Mouse (Mus musculus) heart, postnatal 25 days (tissue): ENCODE measurements around the gene Lrp10. TPM values are rescaled to one million over a fixed set of nuclear protein-coding genes. Genes with fewer than 3 reads are reported as not detected.

ENCODE experiments used
- DNase-seq: peaks from one replicate; pipeline ENCODE4 v3.0.0; 2022; ENCODE audit warnings: low spot score
- intact Hi-C: fragments of 180-260 bp; cut with DNase I; formaldehyde crosslinking; loops from one replicate; pipeline ENCODE4 v1.15.1; 2025
- total RNA-seq, 2 experiments: library from RNA; stranded (reverse); gene quantifications; 2 replicates each; pipeline ENCODE4 v1.2.3; 2021

The Lrp10 gene
- total RNA-seq, 2 experiments from 2014 or later, result 53.9 to 59.8 TPM

DNA sequence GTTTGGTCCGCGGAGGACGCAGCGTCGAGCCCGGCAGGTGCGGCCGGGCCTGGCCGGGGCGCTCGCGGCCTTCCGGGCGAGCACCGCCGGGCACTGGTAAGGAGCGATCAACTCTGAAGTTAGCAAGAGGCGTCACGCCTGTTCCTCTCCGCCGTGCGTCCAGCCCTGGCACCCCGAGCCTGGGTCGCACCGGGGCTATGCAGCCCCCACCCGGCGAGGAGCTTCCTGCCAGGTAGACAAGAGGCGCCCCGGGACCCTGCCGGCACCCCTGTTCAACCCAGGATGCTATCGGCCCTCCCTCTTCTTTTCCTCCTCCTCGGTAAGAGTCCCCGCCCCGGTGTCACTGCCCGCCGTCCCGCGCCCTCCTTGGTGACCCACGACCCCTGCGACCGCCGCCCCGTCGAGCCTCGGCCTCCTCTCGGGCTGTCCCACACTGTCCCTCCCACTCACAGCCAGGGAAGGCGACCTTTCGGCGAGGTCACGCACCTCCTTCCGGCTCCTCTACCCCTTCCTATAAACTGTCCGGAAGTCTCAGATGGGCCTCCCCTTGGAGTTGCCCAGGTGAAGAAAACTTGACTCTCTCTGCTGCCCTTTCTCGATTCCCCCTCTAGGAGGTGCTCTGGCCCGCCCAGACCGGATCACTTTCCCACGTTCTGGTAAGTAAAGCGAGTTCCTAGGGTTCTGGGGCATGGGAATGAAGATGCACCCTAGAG lies 512 bp downstream of the Lrp10 start:
- intact Hi-C loops, result loop anchor here (5.0 kb wide), 1 partner anchor 53 kb away; the partner anchor contains the start of gene Prmt5
- peak; percentile 60 for DNase-seq

DNA sequence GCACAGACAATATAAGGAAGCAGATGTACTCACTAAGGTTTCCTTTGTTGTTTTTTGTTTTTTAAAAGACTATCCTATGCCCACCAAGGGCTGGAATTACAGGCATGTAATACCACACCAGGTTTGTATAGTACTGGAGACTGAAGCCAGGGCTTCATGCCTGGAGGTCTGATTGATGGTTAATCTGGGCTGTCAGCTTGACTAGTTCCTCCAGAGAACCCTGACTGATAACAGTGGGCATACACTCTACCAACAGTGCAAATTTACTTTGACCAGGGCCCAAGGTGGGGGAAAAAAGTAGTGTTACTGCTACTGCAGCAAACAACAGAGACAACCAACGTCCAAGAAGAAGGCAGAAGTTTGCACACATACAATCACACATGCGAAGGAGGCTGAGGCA lies 7.5 kb downstream of the Lrp10 start:
- no peak for DNase-seq
- intact Hi-C loops, result no loop called here

DNA sequence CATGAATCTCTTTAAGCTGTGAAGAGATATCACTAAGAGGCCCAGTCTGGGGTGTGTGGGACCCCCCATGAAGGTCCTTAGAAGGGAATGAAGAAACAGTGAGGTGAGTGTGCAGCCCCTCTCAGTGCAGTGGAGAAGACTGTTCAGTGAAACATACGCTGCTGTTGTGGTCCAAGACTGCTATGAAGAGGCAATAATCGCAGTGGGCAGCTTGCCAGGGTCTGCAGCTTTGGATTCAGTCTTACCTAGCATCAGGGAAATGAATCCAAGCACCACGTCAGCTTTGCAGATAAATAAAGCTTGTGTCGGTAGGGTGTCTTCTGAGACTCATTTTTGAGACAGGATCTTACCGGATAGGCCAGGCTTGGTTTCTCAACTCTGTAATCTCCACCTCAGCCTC lies 8.7 kb downstream of the Lrp10 start:
- no peak for DNase-seq
- intact Hi-C loops, result no loop called here

DNA sequence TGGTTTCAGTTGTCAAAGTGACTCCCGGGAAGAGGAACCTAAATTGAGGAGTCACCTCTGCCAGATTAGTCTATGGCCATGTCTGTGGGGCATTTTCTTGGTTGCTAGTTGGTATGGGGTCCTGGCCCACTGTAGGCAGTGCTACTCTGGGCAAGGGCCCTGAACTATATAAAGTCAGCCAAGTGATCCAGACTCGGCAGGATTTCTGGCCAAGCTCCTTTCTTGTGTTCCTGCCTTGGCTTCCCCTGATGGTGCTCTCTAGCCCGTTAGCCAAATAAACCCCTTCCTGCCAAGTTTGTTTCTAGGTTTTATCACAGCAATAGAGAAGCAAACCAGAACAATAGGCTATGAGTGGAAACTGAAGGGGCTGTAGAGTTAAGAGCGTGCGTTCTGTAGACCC lies 10.8 kb downstream of the Lrp10 start:
- intact Hi-C loops, result no loop called here
- no peak for DNase-seq

DNA sequence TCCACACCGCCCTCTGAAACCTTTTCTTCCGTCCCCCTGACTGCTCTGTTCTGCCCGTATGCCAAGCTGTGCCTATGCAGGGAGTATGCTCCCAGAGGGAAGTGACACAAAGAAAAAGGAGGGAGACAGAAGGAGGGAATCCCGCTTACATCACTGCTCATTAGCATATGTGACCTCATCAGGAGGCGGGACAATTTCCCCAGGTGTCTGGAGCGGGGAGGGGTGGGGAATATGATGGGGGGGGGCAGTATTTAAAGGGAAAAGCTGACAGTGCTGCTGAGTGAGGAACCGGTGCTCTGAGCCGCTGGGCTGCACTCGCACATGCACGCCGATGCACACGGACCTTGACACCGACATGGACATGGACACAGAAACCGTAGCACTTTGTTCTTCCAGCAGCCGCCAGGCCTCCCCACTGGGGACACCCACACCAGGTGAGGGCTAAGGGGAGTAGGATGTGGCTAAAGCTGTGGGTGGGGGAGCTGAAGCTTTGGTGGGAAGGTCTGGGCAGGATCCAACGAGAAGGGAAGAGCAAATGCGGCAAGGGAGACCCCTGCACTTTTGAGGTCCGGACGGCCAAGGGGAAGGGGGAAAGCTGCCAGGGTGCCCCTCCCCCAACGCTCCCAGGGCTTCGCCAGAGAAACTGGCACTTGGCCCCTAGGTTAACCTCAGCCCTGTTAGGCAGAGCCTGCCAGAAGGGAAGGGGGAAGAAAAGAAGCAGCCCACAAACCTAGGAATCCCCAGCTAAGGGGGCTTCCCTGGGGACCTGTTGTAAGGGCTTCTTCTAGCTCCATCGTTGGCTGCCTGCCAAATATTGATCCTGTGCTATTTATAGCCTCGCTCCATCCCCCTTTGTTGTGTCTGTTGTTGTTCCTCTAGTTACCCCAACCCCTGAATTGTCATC lies 12.3 kb downstream of the Lrp10 start, which contains the start of gene Rem2:
Gene Rem2, plus strand, starts transcription at position 160 of the 904 bp plus-strand sequence.
- no peak for DNase-seq
- intact Hi-C loops, result no loop called here

DNA sequence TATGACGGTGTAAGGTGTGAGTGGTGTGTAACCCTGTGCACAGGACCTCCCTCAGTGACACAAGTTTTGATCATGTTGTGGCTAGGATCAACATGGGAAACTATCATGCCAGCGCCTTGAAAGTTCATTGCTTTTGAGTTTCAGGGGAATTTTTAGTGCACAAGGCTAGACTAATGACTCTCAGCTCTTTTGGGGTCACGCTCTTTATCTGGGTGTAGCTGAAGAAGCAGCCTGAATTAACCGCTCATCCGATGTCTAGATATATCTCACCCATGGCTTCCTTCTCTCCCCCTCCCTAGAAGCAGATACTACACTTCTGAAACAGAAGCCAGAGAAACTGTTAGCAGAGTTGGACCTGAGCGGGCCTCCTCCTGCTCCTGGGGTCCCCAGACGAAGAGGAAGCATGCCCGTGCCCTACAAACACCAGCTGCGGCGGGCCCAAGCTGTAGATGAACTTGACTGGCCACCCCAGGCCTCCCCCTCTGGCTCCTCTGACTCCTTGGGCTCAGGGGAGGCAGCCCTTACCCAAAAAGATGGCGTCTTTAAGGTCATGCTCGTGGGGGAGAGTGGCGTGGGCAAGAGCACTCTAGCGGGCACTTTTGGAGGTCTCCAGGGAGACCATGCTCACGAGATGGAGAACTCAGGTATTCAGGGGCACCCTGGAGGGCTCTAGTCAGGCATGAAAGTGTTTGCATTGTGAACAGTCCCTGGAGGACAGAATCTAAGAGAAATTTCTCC lies 13.4 kb downstream of the Lrp10 start:
- intact Hi-C loops, result no loop called here
- no peak for DNase-seq

DNA sequence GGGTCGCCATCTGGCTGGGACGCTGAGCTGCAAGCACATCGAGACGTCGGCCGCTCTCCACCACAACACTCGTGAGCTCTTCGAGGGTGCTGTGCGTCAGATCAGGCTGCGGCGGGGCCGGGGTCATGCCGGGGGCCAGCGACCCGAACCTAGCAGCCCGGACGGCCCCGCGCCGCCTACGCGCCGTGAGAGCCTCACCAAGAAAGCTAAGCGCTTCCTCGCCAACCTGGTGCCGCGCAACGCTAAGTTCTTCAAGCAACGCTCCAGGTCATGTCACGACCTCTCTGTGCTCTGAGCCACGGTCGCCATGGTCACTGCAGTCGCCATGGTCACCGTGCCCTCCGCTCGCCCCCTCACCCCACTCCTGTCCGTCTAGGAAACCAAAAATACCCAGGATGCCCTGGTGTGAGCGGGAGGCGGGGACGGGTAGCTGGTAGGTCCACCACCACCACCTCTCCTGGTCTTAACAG lies 15.5 kb downstream of the Lrp10 start:
- intact Hi-C loops, result no loop called here
- no peak for DNase-seq

DNA sequence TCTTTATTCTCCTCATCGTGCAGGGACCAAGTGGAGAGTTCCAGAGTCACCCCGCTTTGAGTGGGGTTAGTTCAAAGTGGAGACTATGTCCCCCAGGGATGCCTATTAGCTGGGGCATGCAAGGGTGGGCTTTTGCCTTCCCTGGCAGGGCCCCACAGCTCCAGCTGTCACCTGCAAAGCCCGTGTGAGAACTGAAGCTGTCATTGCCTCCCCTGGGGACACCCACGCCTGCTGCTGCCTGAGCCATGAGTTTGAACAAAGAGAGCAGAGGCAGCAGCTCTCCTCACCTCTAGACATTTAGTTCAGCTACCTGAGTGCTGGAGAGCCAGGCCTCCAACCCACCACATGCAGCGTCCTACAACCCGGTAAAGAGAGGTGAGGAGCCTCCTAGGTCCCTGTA lies 16.7 kb downstream of the Lrp10 start:
- no peak for DNase-seq
- intact Hi-C loops, result no loop called here

DNA sequence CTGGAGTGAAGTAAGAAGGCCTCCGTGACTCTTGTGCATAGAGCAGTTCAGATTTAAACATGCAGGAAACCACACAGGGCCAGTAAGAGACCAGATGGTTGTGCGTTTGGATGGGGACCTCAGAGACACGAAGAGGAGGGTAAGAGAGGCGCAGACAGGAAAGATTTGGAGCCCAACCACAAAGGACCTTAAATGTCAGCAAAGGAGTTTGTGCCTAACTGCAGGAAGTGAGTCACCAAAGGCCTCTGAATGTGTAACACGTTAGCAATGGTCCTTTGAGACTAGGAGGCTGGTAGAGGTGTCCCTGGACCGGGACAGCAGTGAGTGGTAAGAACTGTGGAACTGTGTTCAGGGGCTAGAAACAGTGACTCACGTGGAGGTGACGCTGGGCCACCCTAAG lies 17.5 kb downstream of the Lrp10 start:
- intact Hi-C loops, result no loop called here
- no peak for DNase-seq

DNA sequence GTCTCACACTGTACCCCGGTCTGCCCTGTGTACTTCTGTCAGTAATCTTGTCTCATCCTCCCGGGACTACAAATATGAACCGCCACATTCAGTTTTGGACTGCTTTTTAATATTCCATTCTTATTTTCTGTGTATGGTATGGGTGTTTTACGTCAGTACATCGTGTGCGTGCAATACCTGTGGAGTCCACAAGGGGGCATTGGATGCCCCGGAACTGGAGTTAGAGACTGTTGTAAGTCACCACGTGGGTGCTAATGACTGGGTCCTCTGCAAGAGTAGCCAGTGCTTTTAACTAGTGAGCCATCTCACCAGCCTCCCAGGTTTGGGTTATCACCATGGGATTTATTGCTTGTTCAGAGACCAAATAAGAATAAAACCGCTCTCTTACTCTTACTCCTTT lies 18.6 kb downstream of the Lrp10 start:
- intact Hi-C loops, result no loop called here

DNA sequence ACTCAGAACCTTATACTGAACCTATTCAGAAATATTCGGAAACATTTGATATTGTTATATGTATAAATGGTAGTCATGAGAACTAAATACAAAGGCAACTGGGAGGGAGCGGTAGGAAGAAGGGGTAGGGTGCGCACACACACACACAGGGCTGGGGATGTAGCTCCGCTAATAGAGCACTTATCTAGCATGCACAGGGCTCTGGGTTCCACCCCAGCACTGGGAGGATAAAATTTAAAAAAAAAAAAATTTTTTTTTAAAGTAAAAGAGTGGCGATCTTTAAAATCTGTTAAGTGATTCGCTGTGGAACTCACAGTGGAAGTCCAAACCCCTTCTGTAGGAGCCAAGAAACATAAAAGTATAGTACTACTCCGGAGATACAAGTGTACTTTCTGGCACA lies 22.0 kb downstream of the Lrp10 start:
- DNase-seq, result no peak
- intact Hi-C loops, result no loop called here

More for the DNA sequence above, 18.6 kb downstream of the Lrp10 start:
- DNase-seq, result no peak

DNA sequence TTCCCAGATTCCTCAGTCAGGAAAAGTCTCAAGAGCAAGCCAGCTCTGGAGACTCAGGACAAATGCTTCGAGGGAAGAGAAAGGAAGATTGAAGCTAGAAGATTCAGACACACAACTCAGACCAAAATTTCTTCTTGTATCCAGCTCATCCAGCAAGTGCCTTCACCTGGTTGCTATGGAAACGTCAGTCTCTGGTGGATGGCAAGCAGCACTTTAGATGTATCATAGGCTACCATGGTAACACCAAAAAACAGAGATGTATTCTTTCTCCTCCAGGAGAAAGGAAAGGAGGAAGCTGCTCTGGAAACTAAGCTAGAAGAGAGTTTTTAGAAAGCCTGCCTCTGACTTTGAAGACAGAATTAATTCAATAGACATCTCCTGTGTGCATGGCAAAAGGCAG lies 23.8 kb downstream of the Lrp10 start:
- intact Hi-C loops, result no loop called here
- DNase-seq, result no peak

DNA sequence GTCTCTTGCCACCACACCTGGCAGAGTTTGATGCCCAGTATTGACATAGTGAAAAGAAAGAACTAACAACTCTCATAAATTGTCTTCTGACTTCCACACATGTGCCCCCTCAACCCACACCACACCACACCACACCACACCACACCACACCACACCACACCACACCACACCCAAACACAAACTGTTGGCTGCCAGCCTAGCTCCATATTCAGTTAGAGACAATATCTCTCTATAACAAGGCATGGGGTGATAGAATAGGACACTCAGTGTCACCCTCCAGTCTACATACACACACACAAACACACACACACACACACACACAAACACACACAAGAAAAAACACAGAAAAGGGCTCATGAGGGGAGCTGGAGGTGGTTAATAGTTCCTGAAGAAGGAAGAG lies 24.4 kb downstream of the Lrp10 start:
- DNase-seq, result no peak
- intact Hi-C loops, result no loop called here

DNA sequence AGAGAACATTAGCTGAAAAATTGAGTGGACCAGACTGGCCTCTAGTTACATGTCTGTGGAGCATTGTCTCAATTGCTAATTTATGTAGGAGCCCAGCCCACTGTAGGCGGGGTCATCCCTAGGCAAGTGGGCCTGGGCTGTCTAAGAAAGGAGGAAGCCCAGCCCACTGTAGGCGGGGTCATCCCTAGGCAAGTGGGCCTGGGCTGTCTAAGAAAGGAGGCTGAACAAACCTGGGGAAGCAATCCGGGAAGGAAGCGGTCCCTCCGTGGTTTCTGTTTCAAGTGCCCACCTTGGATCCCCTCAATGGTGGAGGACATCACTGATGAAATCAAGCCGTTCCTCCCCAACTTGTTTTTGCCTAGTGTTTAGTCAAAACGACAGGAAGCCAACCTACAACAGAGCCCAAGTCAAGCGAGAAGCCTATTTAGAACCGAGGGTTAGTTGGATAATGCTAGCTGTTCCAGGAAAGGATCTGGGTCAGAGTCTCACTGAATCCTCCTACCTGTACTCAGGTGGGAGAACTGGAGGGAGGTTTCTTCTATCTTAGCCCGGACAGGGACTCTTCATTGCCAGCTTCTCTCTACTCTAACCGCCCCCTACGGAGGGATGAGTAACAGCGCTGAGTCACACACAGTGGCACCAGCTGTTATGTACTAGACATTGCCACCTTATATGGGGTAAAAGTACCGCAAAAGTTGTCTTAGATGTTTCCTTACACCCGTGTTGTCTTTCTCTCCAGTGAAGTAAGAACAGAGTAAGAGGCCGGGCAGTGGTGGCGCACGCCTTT lies 28.6 kb downstream of the Lrp10 start:
- no peak for DNase-seq
- intact Hi-C loops, result loop anchor here (10.0 kb wide), 1 partner anchor 428 kb away; no protein-coding TSS in a partner anchor

DNA sequence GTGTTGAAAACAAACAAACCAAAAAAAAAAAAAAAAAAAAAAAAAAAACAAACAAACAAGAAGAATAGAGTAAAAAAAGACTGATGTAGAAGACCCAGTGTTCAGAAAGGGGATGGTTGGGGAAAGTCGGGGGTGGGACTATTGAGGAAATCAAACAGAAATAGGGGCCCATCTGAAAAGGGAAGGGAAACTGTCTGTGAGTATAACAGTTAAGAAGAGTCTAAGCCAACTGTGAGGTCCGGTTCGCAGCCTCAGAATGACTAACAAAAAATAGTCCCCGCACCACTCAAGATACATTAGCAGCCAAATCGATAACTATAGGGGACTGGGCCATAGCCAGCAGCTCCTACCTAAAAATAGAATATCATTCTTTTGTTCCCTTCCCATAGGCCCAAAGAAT lies 29.3 kb downstream of the Lrp10 start:
- intact Hi-C loops, result loop anchor here (10.0 kb wide), 1 partner anchor 428 kb away; no protein-coding TSS in a partner anchor

DNA sequence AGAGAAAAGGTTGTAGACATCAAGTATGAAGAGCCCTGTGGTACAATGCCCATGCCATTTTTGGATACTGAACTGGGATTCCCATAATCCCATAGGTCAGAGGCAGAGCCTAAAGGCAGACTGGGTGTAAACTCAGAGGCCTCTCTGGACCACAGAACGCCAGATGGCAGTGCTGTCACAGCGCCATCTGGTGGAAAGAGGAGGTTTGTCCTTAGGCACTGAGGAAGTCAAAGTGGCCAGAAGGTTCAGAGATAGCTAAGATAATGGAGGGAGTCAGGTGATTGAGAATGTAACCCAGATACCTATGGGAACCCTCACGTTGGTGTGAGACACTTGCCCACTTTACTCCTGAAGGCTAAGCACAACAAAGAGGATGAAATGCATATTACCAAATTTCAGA lies 30.3 kb downstream of the Lrp10 start:
- intact Hi-C loops, result loop anchor here (1.0 to 10.0 kb wide), 2 partner anchors 266 to 429 kb away; no protein-coding TSS in a partner anchor
- DNase-seq, result no peak

More for the DNA sequence above, 29.3 kb downstream of the Lrp10 start:
- DNase-seq, result no peak

DNA sequence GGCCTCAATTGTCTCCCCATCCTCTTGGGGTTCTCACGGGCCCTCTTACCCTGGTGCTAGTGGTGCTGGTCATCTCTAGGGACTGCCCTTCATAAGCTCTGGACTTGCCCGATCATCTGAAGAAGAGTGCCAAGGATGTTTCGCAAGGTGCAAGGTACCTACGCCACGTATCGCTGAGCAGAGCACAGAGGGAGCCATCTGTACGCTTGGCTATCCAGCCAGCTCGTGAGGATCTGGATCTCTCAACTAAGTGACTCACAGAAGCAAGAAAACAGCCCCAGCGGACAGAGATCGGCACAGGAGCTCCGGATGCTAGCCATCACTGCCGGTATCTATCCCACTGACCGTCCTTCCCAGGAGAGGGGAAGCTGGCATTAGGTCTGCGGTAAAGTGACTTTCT lies 32.8 kb downstream of the Lrp10 start:
- intact Hi-C loops, result loop anchor here (10.0 kb wide), 1 partner anchor 432 kb away; no protein-coding TSS in a partner anchor
- DNase-seq, result no peak

DNA sequence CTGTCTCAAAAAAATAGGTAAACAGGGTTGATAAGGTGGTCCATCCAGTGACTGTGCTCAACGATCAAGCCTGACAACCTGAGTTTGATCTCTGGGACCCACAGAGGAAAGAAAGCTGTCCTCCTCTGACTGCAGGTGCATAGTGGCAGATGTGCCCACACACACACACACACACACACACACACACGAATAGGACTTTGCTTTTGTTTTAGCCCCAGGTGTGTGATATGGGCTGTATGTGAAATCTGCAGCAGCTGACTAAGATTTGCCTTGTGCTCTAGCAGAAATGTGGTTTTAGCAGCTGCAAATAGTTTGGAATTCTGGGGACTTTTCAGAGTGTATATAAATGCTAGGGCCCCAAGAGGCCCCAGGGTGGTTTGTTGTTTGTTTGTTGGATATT lies 35.4 kb downstream of the Lrp10 start:
- intact Hi-C loops, result loop anchor here (10.0 kb wide), 1 partner anchor 435 kb away; no protein-coding TSS in a partner anchor
- DNase-seq, result no peak

DNA sequence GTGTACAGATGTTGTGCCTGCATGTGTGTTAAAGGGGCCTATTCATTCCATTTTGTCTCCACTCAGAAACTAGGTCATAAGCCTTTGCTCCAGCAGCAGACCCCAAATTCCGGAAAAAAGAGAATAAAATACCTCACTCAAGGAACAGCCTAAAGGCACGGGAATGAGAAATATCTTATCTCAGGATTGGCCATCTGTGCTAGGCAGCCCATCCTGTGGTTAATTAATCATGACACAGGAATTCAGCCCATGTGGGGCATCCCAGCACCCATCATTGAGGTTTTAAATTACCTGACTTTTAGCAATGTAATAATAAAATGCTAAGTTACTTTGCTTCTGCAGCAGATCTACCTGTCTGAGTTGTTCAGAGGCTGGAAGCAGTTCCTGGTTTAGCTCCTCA lies 37.4 kb downstream of the Lrp10 start:
- DNase-seq, result no peak
- intact Hi-C loops, result no loop called here
